Comparison of ENCODE assay signal across 26 mouse cellular contexts in the genomic region with DNA sequence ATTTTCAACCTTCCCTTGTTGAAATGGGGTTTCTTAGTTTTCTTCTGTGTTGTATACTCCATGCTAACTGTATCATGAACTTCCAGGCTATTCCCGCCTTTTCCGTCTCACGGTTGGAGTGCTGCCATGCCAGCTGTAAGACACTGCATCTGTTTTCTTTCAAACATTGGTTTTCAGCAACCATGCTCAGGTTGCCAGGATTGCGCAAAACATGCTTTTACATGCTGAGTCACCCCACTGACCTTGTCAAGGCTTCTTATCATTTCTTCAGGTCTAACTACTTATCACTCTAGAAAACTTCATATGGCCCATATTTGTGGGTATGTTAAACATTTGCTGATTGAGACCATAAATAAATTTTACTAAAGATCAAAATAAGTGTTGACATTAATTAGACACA.
A peak's percentile ranks its signal among the peaks of the same experiment; 100 is the strongest.
DNase-seq lines count a peak whose midpoint lies in the region; ATAC-seq and TF ChIP-seq lines count a peak whose summit lies in the region.
"Had no signal": no experiment of that assay in that cellular context is flagged by ENCODE, and none has a peak within 500 bp of the region (broad histone marks: within the 10 kb centered on the region; RNA-seq: fewer than 3 reads in every experiment).

No protein-coding gene starts in this region.

- peak; percentile 5 for DNase-seq in adrenal gland, postnatal 10 days
- no peak for DNase-seq in adrenal gland, postnatal 25 days
- DNase-seq in liver, adult 2 months (ENCODE audit: extremely low read depth, low read depth, low spot score): peak; percentile 12
- no peak for DNase-seq in liver, embryonic 11.5 days (ENCODE audit: low spot score)
- DNase-seq in spleen, postnatal 36 days (ENCODE audit: low spot score in 2 of 2): no peak
- DNase-seq in MN1 (ENCODE audit: low spot score): no peak
- DNase-seq: cerebellum, adult 18-20 months; cerebellum, adult 9-10 months; cerebellum, postnatal 14 days; forebrain, postnatal 0 days; gastrocnemius, adult 2 months; gastrocnemius, postnatal 14 days; heart, adult 18-20 months; heart, postnatal 10 days; heart, postnatal 36 days; kidney, adult 11 months had no signal

- H3K27me3 ChIP-seq in liver, adult 2 months (ENCODE audit: control insufficient read depth, insufficient read depth, low read length): no peaks in the 10 kb centered on the region
- H3K27me3 ChIP-seq in liver, embryonic 11.5 days (replicated peaks; ENCODE audit: control insufficient read depth, insufficient read depth, low read length): no peaks in the 10 kb centered on the region
- H3K27me3 ChIP-seq: embryonic facial prominence, embryonic 12.5 days; embryonic facial prominence, embryonic 15.5 days; heart, embryonic 12.5 days; heart, embryonic 15.5 days; hindbrain, embryonic 13.5 days; intestine, embryonic 15.5 days had no signal

- no peaks in the 10 kb centered on the region for H3K9me3 ChIP-seq in liver, embryonic 11.5 days (ENCODE audit: control insufficient read depth, low read length)
- H3K9me3 ChIP-seq: embryonic facial prominence, embryonic 12.5 days; embryonic facial prominence, embryonic 15.5 days; heart, embryonic 12.5 days; heart, embryonic 15.5 days; hindbrain, embryonic 10.5 days; hindbrain, embryonic 13.5 days; intestine, embryonic 15.5 days had no signal

- H3K9ac ChIP-seq in liver, adult 2 months (ENCODE audit: low read depth, low read length): no peak overlapping the region
- no peak overlapping the region for H3K9ac ChIP-seq in liver, embryonic 11.5 days (ENCODE audit: low read depth, low read length)
- H3K9ac ChIP-seq: embryonic facial prominence, embryonic 12.5 days; embryonic facial prominence, embryonic 15.5 days; forebrain, postnatal 0 days; heart, embryonic 12.5 days; heart, embryonic 15.5 days; hindbrain, embryonic 13.5 days; intestine, embryonic 15.5 days had no signal

- TF ChIP-seq POLR2A in liver, adult 2 months (IDR thresholded peaks at IDR 0.05; ENCODE audit: extremely low read depth, insufficient read depth, low read length): no peak

- H3K79me2 ChIP-seq in liver, adult 2 months (ENCODE audit: control insufficient read depth, insufficient read depth, low read length): no peaks in the 10 kb centered on the region

- no peak for ATAC-seq in liver, embryonic 11.5 days (replicated peaks; ENCODE audit: low FRiP score)
- peak; percentile 37 for ATAC-seq in granulocyte monocyte progenitor cell, adult 5-6 weeks (replicated peaks; ENCODE audit: poor library complexity, severe bottlenecking)
- ATAC-seq: forebrain, embryonic 14.5 days; forebrain, postnatal 0 days; hindbrain, embryonic 16.5 days; intestine, embryonic 15.5 days had no signal

- H3K4me3 ChIP-seq in liver, adult 2 months (ENCODE audit: insufficient read depth, low read depth, low read length): no peak overlapping the region
- H3K4me3 ChIP-seq in liver, embryonic 11.5 days (ENCODE audit: low read depth, low read length): no peak overlapping the region
- H3K4me3 ChIP-seq: embryonic facial prominence, embryonic 12.5 days; embryonic facial prominence, embryonic 15.5 days; gastrocnemius, adult 2 months; heart, embryonic 12.5 days; heart, embryonic 15.5 days; hindbrain, embryonic 10.5 days; hindbrain, embryonic 13.5 days; intestine, embryonic 15.5 days had no signal

- H3K4me1 ChIP-seq in liver, adult 2 months (ENCODE audit: control insufficient read depth, insufficient read depth, low read length): no peaks in the 10 kb centered on the region
- H3K4me1 ChIP-seq in liver, embryonic 11.5 days (replicated peaks; ENCODE audit: control insufficient read depth, insufficient read depth, low read length): no peaks in the 10 kb centered on the region
- H3K4me1 ChIP-seq: embryonic facial prominence, embryonic 12.5 days; embryonic facial prominence, embryonic 15.5 days; heart, embryonic 12.5 days; heart, embryonic 15.5 days; hindbrain, embryonic 10.5 days; hindbrain, embryonic 13.5 days; intestine, embryonic 15.5 days had no signal

- no peak for TF ChIP-seq CTCF in liver, adult 2 months (IDR thresholded peaks at IDR 0.05; ENCODE audit: low read depth, low read length)

- H3K27ac ChIP-seq in liver, adult 2 months (replicated peaks; ENCODE audit: insufficient read depth, low read depth, low read length): no peak overlapping the region
- no peak overlapping the region for H3K27ac ChIP-seq in liver, embryonic 11.5 days (ENCODE audit: low read depth, low read length)
- H3K27ac ChIP-seq: embryonic facial prominence, embryonic 12.5 days; embryonic facial prominence, embryonic 15.5 days; gastrocnemius, adult 2 months; heart, embryonic 15.5 days; hindbrain, embryonic 10.5 days; hindbrain, embryonic 13.5 days; intestine, embryonic 15.5 days had no signal

- no peak overlapping the region for H3K4me2 ChIP-seq in liver, embryonic 11.5 days
- H3K4me2 ChIP-seq: embryonic facial prominence, embryonic 12.5 days; embryonic facial prominence, embryonic 15.5 days; heart, embryonic 12.5 days; heart, embryonic 15.5 days; hindbrain, embryonic 13.5 days; intestine, embryonic 15.5 days had no signal

- H3K36me3 ChIP-seq in liver, adult 2 months (ENCODE audit: control insufficient read depth, insufficient read depth, low read length): no peaks in the 10 kb centered on the region
- no peaks in the 10 kb centered on the region for H3K36me3 ChIP-seq in liver, embryonic 11.5 days (ENCODE audit: control insufficient read depth, insufficient read depth, low read length)
- H3K36me3 ChIP-seq: embryonic facial prominence, embryonic 12.5 days; embryonic facial prominence, embryonic 15.5 days; heart, embryonic 12.5 days; heart, embryonic 15.5 days; hindbrain, embryonic 10.5 days; hindbrain, embryonic 13.5 days; intestine, embryonic 15.5 days had no signal

- WGBS in liver, adult 2 months: 86% methylated on average over 4 of the region's 4 CpGs
- WGBS in liver, embryonic 11.5 days: 87% methylated on average over 4 of the region's 4 CpGs

Comparison
In these comparisons a context has a peak if more than half of its experiments do, and no peak if none do; other contexts are left out.
1. DNase-seq: peak in adrenal gland, postnatal 10 days (single experiment) and liver, adult 2 months (single experiment); none in adrenal gland, postnatal 25 days (single experiment), liver, embryonic 11.5 days (single experiment), spleen, postnatal 36 days (0 of 2) and MN1 (single experiment).